Mouse (Mus musculus) cerebellum, adult 2 months (tissue): Measurements from ENCODE around the gene Osbpl11. TPM values are rescaled to one million over a fixed set of nuclear protein-coding genes. Genes with fewer than 3 reads are reported as not detected.
"Not testable (repeated sequence)": the region's sequence is repeated elsewhere in the genome, so short reads cannot be mapped to it uniquely, and the experiment has no call there.

ENCODE experiments used
- DNase-seq, 2 experiments: peaks; one replicate each; pipeline ENCODE4 v3.0.0; 2021
- H3K27ac ChIP-seq: fragments of 200-500 bp; 2 replicates; pipeline ENCODE4 v1.5.1; 2012; ENCODE audit warnings: low read length, control low read depth, inconsistent platforms; ENCODE audit not compliant: insufficient read depth
- H3K27me3 ChIP-seq: fragments of 200-500 bp; 2 replicates; pipeline ENCODE4 v1.6.1; 2012; ENCODE audit warnings: inconsistent platforms, mild to moderate bottlenecking, low read length, moderate library complexity; ENCODE audit not compliant: control insufficient read depth, insufficient read depth
- H3K4me1 ChIP-seq: fragments of 200-500 bp; 2 replicates; pipeline ENCODE4 v1.6.1; 2011; ENCODE audit warnings: low read length; ENCODE audit not compliant: control insufficient read depth, insufficient read depth
- H3K4me3 ChIP-seq: fragments of 200-500 bp; replicated peaks from 2 replicates; pipeline ENCODE3; 2011; ENCODE audit warnings: mild to moderate bottlenecking, low read depth, low read length, control low read depth; ENCODE audit not compliant: insufficient read depth
- CTCF ChIP-seq: fragments of 200-500 bp; IDR thresholded peaks from 2 replicates; pipeline ENCODE4 v1.5.1; 2011; ENCODE audit warnings: low read depth, mild to moderate bottlenecking, control low read depth, low read length, moderate library complexity, borderline replicate concordance; ENCODE audit not compliant: insufficient read depth
- POLR2A ChIP-seq: fragments of 200-500 bp; IDR thresholded peaks from 2 replicates; pipeline ENCODE4 v1.6.1; 2011; ENCODE audit warnings: low read length, control low read depth, borderline replicate concordance; ENCODE audit not compliant: insufficient read depth
- WGBS: fragments of 180-500 bp; shearing (Covaris S2); methylation state at CpG from one replicate; pipeline ENCODE4 v1.1.7; 2018; 5-methylcytosine and 5-hydroxymethylcytosine counted together
- polyA plus RNA-seq: library from polyadenylated mRNA; depleted of rRNA; stranded (reverse); fragments of >200 nt; gene quantifications from 2 replicates; pipeline ENCODE4 v1.2.3, GENCODE M21; 2012

Osbpl11 gene
- polyA plus RNA-seq, 1 experiment = 12.8 TPM

GRCm38 (mm10) chr16:33151558-33151957, 33.3 kb upstream of the Osbpl11 start:
- peak overlapping the region; percentile 6; the same call in 1 of the 2 replicates for H3K27ac ChIP-seq
- 36% methylated on average over 8 of the region's 8 CpGs for WGBS
- no peak for TF ChIP-seq CTCF
- TF ChIP-seq POLR2A = no peak
- H3K27me3 ChIP-seq = no peaks in the 10 kb centered on the region
- peak; percentile 30 to 57 for DNase-seq
- peaks cover 2% of the 10 kb centered on the region; the same call in 1 of the 2 replicates for H3K4me1 ChIP-seq
- H3K4me3 ChIP-seq = no peak overlapping the region

DNA sequence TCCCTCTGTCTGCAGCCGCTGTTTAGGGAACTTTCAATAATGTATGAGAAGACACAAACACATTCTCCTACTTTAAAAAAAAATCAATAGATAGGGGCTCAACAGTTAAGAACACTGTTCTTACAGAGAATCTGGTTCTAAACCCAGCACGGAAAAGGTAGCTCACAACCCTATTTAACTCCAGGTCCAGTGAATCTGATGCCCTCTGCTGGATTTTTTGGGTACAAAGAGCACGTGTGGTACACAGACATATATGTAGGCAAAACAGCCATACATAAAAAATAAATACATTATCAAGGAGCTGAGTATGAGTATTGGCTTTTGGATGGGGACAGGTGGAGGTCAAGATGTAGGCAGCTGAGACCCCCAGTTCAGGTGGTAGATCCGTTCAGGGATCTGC, 29.9 kb upstream of the Osbpl11 start:
- TF ChIP-seq POLR2A (no peak), CTCF (no peak; the same call in 1 of the 2 replicates)
- H3K27me3 ChIP-seq = no peaks in the 10 kb centered on the region
- peak in 1 of 2 experiments; percentile 26 for DNase-seq

GRCm38 (mm10) chr16:33158006-33158405, 26.9 kb upstream of the Osbpl11 start:
- DNase-seq = no peak
- Histone ChIP-seq H3K4me1 (no peaks in the 10 kb centered on the region), H3K4me3 (no peak overlapping the region), H3K27me3 (no peaks in the 10 kb centered on the region), H3K27ac (no peak overlapping the region)
- TF ChIP-seq POLR2A (no peak), CTCF (no peak)
- WGBS = 41% methylated on average over 11 of the region's 11 CpGs

More for the DNA sequence above, 29.9 kb upstream of the Osbpl11 start:
- H3K4me3 ChIP-seq = no peak overlapping the region
- H3K4me1 ChIP-seq = peaks cover 2% of the 10 kb centered on the region; the same call in 1 of the 2 replicates
- no peak overlapping the region for H3K27ac ChIP-seq
- 55% methylated on average over 4 of the region's 4 CpGs for WGBS

DNA sequence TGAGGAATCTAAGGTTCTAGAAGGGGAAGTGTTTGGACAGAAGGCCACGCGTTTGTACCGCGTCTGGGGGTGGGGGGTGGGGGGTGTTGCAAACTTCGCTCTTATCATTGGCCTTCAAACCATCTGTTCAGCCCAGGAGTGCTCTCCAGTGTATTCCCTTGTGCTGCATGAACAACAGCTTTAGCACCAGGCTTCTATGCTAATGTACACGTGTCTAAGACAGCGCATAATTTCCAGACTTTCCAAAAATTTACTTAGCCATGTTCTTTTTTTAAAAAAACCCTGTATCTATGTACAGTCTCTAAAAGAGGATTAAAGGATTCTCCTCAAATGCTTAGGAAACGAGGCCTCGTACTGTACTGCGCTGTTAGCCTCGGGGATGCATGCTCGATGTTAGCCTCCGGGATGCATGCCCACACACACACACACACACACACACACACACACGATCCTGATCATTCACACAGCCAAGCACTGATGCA, 26.2 kb upstream of the Osbpl11 start:
- H3K27me3 ChIP-seq = no peaks in the 10 kb centered on the region
- no peak overlapping the region for H3K27ac ChIP-seq
- WGBS = 80% methylated on average over 14 of the region's 14 CpGs
- no peaks in the 10 kb centered on the region for H3K4me1 ChIP-seq
- no peak for TF ChIP-seq CTCF
- no peak for DNase-seq
- H3K4me3 ChIP-seq = no peak overlapping the region

GRCm38 (mm10) chr16:33159363-33159762, 25.5 kb upstream of the Osbpl11 start:
- Histone ChIP-seq H3K27me3 (no peaks in the 10 kb centered on the region), H3K4me3 (no peak overlapping the region), H3K27ac (no peak overlapping the region), H3K4me1 (no peaks in the 10 kb centered on the region)
- TF ChIP-seq POLR2A (no peak), CTCF (no peak)
- DNase-seq = no peak
- WGBS = 96% methylated on average over 2 of the region's 2 CpGs

- Histone ChIP-seq H3K27ac (no peak overlapping the region), H3K27me3 (no peaks in the 10 kb centered on the region), H3K4me1 (no peaks in the 10 kb centered on the region), H3K4me3 (no peak overlapping the region)
- DNase-seq = no peak
- 66% methylated on average over 13 of the region's 13 CpGs for WGBS
- TF ChIP-seq CTCF (no peak), POLR2A (no peak)
Measured at GRCm38 (mm10) chr16:33163330-33164090, 21.4 kb upstream of the Osbpl11 start.

GRCm38 (mm10) chr16:33166284-33166683, 18.6 kb upstream of the Osbpl11 start:
- 0 out of 2 replicates have a peak, but pooled peaks have one; percentile 21 for TF ChIP-seq CTCF
- 66% methylated on average over 6 of the region's 6 CpGs for WGBS

DNA sequence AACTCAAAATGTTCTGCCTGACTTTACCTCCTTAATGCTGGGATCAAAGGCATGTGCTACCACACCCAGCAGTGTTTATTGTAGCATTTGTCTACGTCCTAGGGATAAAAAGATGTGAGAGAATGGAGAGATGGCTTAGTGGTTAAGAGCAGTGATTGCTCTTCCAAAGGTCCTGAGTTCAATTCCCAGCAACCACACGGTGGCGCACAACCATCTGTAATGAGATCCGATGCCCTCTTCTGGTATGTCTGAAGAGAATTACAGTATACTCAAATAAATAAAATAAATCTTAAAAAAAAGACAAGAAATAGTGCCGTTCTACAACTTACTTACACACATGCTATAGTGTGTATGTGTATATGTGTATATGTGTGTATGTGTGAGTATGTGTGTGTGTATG, 17.3 kb upstream of the Osbpl11 start:
- 52% methylated on average over 5 of the region's 5 CpGs for WGBS
- no peak overlapping the region for H3K4me3 ChIP-seq
- no peak overlapping the region for H3K27ac ChIP-seq
- no peaks in the 10 kb centered on the region for H3K27me3 ChIP-seq
- TF ChIP-seq CTCF (0 out of 2 replicates have a peak, but pooled peaks have one; percentile 22), POLR2A (no peak)
- H3K4me1 ChIP-seq = no peaks in the 10 kb centered on the region
- DNase-seq = no peak

More at GRCm38 (mm10) chr16:33166284-33166683, 18.6 kb upstream of the Osbpl11 start:
- H3K27ac ChIP-seq, H3K27me3 ChIP-seq, H3K4me3 ChIP-seq, DNase-seq, H3K4me1 ChIP-seq: not testable (repeated sequence)
